Mouse (Mus musculus): ENCODE results near the gene Tmem116. TPM values are rescaled to one million over a fixed set of nuclear protein-coding genes. Genes with fewer than 3 reads are reported as not detected.

Tmem116 gene
- total and polyA plus RNA-seq, 2 experiments from 2014 or later: 0.66 to 2.5 TPM

- Histone ChIP-seq H3K36me3 (ENCODE audit: insufficient read depth, low read length) (peaks cover 90% of the 10 kb centered on the region), H3K9ac (replicated peaks; ENCODE audit: low read length, poor library complexity, severe bottlenecking) (no peak overlapping the region), H3K4me2 (ENCODE audit: low read depth, low read length, poor library complexity, severe bottlenecking) (no peak overlapping the region), H3K27ac (ENCODE audit: low read depth, low read length) (no peak overlapping the region), H3K27me3 (ENCODE audit: insufficient read depth, low read length) (no peaks in the 10 kb centered on the region), H3K4me3 (ENCODE audit: low read depth, low read length) (no peak overlapping the region), H3K4me1 (ENCODE audit: insufficient read depth, low read length) (no peaks in the 10 kb centered on the region), H3K9me3 (ENCODE audit: low read length) (no peaks in the 10 kb centered on the region)
- TF ChIP-seq CTCF (IDR thresholded peaks at IDR 0.05): no peak
- no peak for DNase-seq (ENCODE audit: low spot score)
- 68% methylated on average over 3 of the region's 3 CpGs for WGBS
- no peak for ATAC-seq (ENCODE audit: low FRiP score)
Observed at GRCm38 (mm10) chr5:121428954-121429353, 22.7 kb upstream of the Tmem116 start.

DNA sequence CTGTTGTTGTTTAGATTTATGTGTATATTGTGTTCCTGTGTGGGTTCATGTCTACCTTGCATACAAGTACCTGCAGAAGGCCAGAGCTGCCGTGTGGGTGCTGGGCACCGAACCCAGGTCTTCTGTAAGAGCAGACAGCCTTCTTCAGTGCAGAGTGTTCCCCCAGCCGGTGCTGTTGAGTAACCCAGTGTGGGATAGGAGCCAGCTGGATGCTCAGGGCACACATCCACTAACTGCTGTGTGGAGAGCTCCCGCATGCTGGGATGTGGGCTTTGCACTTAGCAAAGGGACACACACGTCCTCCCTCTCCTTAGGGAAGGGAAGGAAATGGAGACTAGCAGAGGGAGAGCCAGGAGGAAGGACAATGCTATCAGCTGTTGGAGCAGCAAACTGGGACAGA, 13.6 kb upstream of the Tmem116 start:
- no peak overlapping the region for H3K4me3 ChIP-seq (ENCODE audit: low read depth, low read length)
- no peaks in the 10 kb centered on the region for H3K4me1 ChIP-seq (ENCODE audit: insufficient read depth, low read length)
- H3K9ac ChIP-seq (replicated peaks; ENCODE audit: low read length, poor library complexity, severe bottlenecking): no peak overlapping the region
- no peaks in the 10 kb centered on the region for H3K27me3 ChIP-seq (ENCODE audit: insufficient read depth, low read length)
- H3K4me2 ChIP-seq (ENCODE audit: low read depth, low read length, poor library complexity, severe bottlenecking): no peak overlapping the region
- 78% methylated on average over 5 of the region's 5 CpGs for WGBS
- TF ChIP-seq CTCF (IDR thresholded peaks at IDR 0.05): no peak
- DNase-seq (ENCODE audit: low spot score): no peak
- no peaks in the 10 kb centered on the region for H3K9me3 ChIP-seq (ENCODE audit: low read length)
- no peak for ATAC-seq (ENCODE audit: low FRiP score)
- peaks cover 71% of the 10 kb centered on the region for H3K36me3 ChIP-seq (ENCODE audit: insufficient read depth, low read length)
- H3K27ac ChIP-seq (ENCODE audit: low read depth, low read length): no peak overlapping the region

GRCm38 (mm10) chr5:121438756-121439155, 12.9 kb upstream of the Tmem116 start:
- H3K27ac ChIP-seq (ENCODE audit: low read depth, low read length): no peak overlapping the region
- H3K36me3 ChIP-seq (ENCODE audit: insufficient read depth, low read length): peaks cover 65% of the 10 kb centered on the region
- no peaks in the 10 kb centered on the region for H3K4me1 ChIP-seq (ENCODE audit: insufficient read depth, low read length)
- 92% methylated on average over 11 of the region's 11 CpGs for WGBS
- H3K27me3 ChIP-seq (ENCODE audit: insufficient read depth, low read length): no peaks in the 10 kb centered on the region
- no peaks in the 10 kb centered on the region for H3K9me3 ChIP-seq (ENCODE audit: low read length)
- H3K4me2 ChIP-seq (ENCODE audit: low read depth, low read length, poor library complexity, severe bottlenecking): no peak overlapping the region
- H3K9ac ChIP-seq (replicated peaks; ENCODE audit: low read length, poor library complexity, severe bottlenecking): no peak overlapping the region
- H3K4me3 ChIP-seq (ENCODE audit: low read depth, low read length): no peak overlapping the region
- DNase-seq (ENCODE audit: low spot score) (no peak), ATAC-seq (ENCODE audit: low FRiP score) (no peak)
- TF ChIP-seq CTCF (IDR thresholded peaks at IDR 0.05): no peak

GRCm38 (mm10) chr5:121443548-121443947, 8.1 kb upstream of the Tmem116 start:
- Histone ChIP-seq H3K27me3 (ENCODE audit: insufficient read depth, low read length) (no peaks in the 10 kb centered on the region), H3K4me1 (ENCODE audit: insufficient read depth, low read length) (no peaks in the 10 kb centered on the region), H3K9ac (replicated peaks; ENCODE audit: low read length, poor library complexity, severe bottlenecking) (no peak overlapping the region), H3K4me2 (ENCODE audit: low read depth, low read length, poor library complexity, severe bottlenecking) (no peak overlapping the region), H3K9me3 (ENCODE audit: low read length) (no peaks in the 10 kb centered on the region), H3K36me3 (ENCODE audit: insufficient read depth, low read length) (peaks cover 63% of the 10 kb centered on the region), H3K27ac (ENCODE audit: low read depth, low read length) (no peak overlapping the region), H3K4me3 (ENCODE audit: low read depth, low read length) (no peak overlapping the region)
- ATAC-seq (ENCODE audit: low FRiP score) (no peak), DNase-seq (ENCODE audit: low spot score) (peak; percentile 69)
- TF ChIP-seq CTCF (IDR thresholded peaks at IDR 0.05): peak; percentile 71
- WGBS: 93% methylated on average over 3 of the region's 3 CpGs

DNA sequence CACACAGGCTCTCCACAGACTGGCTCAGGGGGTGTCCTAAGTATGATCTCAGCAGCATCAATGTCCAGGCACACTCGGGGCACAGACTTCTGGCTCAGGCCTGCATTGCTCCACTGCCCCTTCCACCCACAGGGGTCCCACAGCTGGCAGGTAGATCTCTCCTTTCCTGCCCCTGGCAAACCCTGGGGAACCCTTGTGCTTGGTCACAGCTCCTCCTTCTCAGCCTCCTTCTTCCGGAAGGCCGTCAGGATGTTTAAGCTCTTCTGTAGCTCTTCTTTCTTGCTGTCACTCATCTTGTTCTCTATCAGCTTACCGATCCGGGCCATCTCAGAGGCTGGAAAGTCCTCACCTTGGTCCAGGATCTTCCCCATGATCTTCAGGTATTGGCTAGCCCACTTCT, 6.8 kb upstream of the Tmem116 start:
- H3K27me3 ChIP-seq (ENCODE audit: insufficient read depth, low read length): no peaks in the 10 kb centered on the region
- H3K27ac ChIP-seq (ENCODE audit: low read depth, low read length): no peak overlapping the region
- no peaks in the 10 kb centered on the region for H3K4me1 ChIP-seq (ENCODE audit: insufficient read depth, low read length)
- no peak overlapping the region for H3K9ac ChIP-seq (replicated peaks; ENCODE audit: low read length, poor library complexity, severe bottlenecking)
- WGBS: 95% methylated on average over 5 of the region's 5 CpGs
- no peak overlapping the region for H3K4me3 ChIP-seq (ENCODE audit: low read depth, low read length)
- no peak for TF ChIP-seq CTCF (IDR thresholded peaks at IDR 0.05)
- H3K36me3 ChIP-seq (ENCODE audit: insufficient read depth, low read length): peaks cover 60% of the 10 kb centered on the region
- H3K4me2 ChIP-seq (ENCODE audit: low read depth, low read length, poor library complexity, severe bottlenecking): no peak overlapping the region
- ATAC-seq (ENCODE audit: low FRiP score) (no peak), DNase-seq (ENCODE audit: low spot score) (no peak)
- H3K9me3 ChIP-seq (ENCODE audit: low read length): no peaks in the 10 kb centered on the region

- Histone ChIP-seq H3K27ac (ENCODE audit: low read depth, low read length) (no peak overlapping the region), H3K27me3 (ENCODE audit: insufficient read depth, low read length) (no peaks in the 10 kb centered on the region), H3K36me3 (ENCODE audit: insufficient read depth, low read length) (peaks cover 45% of the 10 kb centered on the region), H3K9me3 (ENCODE audit: low read length) (no peaks in the 10 kb centered on the region), H3K4me2 (ENCODE audit: low read depth, low read length, poor library complexity, severe bottlenecking) (no peak overlapping the region), H3K4me1 (ENCODE audit: insufficient read depth, low read length) (peaks cover 2% of the 10 kb centered on the region; the same call in 1 of the 2 replicates), H3K4me3 (ENCODE audit: low read depth, low read length) (no peak overlapping the region), H3K9ac (replicated peaks; ENCODE audit: low read length, poor library complexity, severe bottlenecking) (no peak overlapping the region)
- peak; percentile 54 for TF ChIP-seq CTCF (IDR thresholded peaks at IDR 0.05)
- WGBS: 91% methylated on average over 3 of the region's 3 CpGs
- ATAC-seq (ENCODE audit: low FRiP score) (no peak), DNase-seq (ENCODE audit: low spot score) (no peak)
Observed at GRCm38 (mm10) chr5:121448450-121448849, 3.2 kb upstream of the Tmem116 start.
